Mouse (Mus musculus): ENCODE data around the gene Unc50. TPM values are rescaled to one million over a fixed set of nuclear protein-coding genes. Genes with fewer than 3 reads are reported as not detected.

Unc50 gene
- polyA plus RNA-seq, 1 experiment from 2014 or later, result 127 TPM

DNA sequence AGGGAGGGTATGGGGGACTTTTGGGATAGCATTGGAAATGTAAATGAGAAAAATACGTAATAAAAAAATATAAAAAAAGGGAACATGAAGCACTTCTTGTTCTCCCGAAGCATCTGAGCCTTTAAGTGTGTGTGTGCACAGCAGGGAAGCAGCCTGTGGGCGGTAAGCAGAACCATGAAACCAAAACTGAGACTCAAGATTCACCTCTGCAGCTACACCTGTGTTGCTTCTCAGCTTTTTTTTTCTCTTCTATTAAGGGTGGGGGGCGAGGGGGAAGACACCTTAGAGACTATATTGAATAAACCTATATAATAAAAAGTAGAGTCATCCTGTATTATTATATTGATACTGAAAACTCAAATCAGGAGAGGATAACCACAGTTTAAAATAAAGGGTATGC lies 37.9 kb downstream of the Unc50 start:
- H3K36me3 ChIP-seq (ENCODE audit: control insufficient read depth, insufficient read depth, low read length), result no peaks in the 10 kb centered on the region
- no peak overlapping the region for H3K9ac ChIP-seq (ENCODE audit: low read depth, low read length)
- H3K4me1 ChIP-seq (ENCODE audit: control insufficient read depth, insufficient read depth, low read depth, low read length), result no peaks in the 10 kb centered on the region
- no peaks in the 10 kb centered on the region for H3K9me3 ChIP-seq (ENCODE audit: control insufficient read depth, low read length)
- no peak for ATAC-seq
- 87% methylated on average over 4 of the region's 4 CpGs for WGBS
- H3K27me3 ChIP-seq (replicated peaks; ENCODE audit: control insufficient read depth, insufficient read depth, low read length), result no peaks in the 10 kb centered on the region
- no peak overlapping the region for H3K4me2 ChIP-seq (ENCODE audit: low read length)
- no peak overlapping the region for H3K27ac ChIP-seq (ENCODE audit: low read depth, low read length)
- no peak overlapping the region for H3K4me3 ChIP-seq (ENCODE audit: low read length)

- no peaks in the 10 kb centered on the region for H3K4me1 ChIP-seq (ENCODE audit: control insufficient read depth, insufficient read depth, low read depth, low read length)
- H3K9me3 ChIP-seq (ENCODE audit: control insufficient read depth, low read length), result no peaks in the 10 kb centered on the region
- no peak overlapping the region for H3K9ac ChIP-seq (ENCODE audit: low read depth, low read length)
- WGBS, result 94% methylated on average over 5 of the region's 5 CpGs
- ATAC-seq, result no peak
- H3K36me3 ChIP-seq (ENCODE audit: control insufficient read depth, insufficient read depth, low read length), result no peaks in the 10 kb centered on the region
- no peak overlapping the region for H3K27ac ChIP-seq (ENCODE audit: low read depth, low read length)
- no peaks in the 10 kb centered on the region for H3K27me3 ChIP-seq (replicated peaks; ENCODE audit: control insufficient read depth, insufficient read depth, low read length)
- H3K4me2 ChIP-seq (ENCODE audit: low read length), result no peak overlapping the region
- H3K4me3 ChIP-seq (ENCODE audit: low read length), result no peak overlapping the region
Measured at GRCm38 (mm10) chr1:37469007-37469406, 39.1 kb downstream of the Unc50 start.

- Histone ChIP-seq H3K9ac (ENCODE audit: low read depth, low read length) (no peak overlapping the region), H3K27ac (ENCODE audit: low read depth, low read length) (no peak overlapping the region), H3K36me3 (ENCODE audit: control insufficient read depth, insufficient read depth, low read length) (no peaks in the 10 kb centered on the region), H3K4me1 (ENCODE audit: control insufficient read depth, insufficient read depth, low read depth, low read length) (no peaks in the 10 kb centered on the region), H3K4me3 (ENCODE audit: low read length) (no peak overlapping the region), H3K4me2 (ENCODE audit: low read length) (no peak overlapping the region), H3K9me3 (ENCODE audit: control insufficient read depth, low read length) (no peaks in the 10 kb centered on the region), H3K27me3 (replicated peaks; ENCODE audit: control insufficient read depth, insufficient read depth, low read length) (no peaks in the 10 kb centered on the region)
- ATAC-seq, result no peak
- 83% methylated on average over 6 of the region's 6 CpGs for WGBS
Measured at GRCm38 (mm10) chr1:37471179-37472148, 41.5 kb downstream of the Unc50 start.

DNA sequence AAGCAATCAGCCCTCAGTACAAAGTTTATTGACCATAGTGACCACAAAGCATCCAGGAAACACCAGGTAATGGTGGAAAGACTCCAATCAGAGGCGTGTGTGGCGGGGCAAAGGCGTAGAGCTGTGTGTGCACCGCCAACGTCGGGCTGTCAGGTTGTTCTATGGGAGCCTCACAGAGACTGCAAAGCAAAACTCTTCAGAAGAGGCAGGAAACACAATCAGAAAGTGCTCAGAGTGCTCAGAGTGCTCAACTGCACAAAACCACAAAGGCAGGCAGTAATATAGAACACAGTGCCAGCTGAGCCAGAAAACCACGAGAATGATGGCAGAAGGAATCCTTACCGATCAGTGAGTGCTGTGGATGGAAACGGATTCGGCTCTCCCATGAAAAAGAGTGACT lies 43.3 kb downstream of the Unc50 start:
- Histone ChIP-seq H3K36me3 (ENCODE audit: control insufficient read depth, insufficient read depth, low read length) (no peaks in the 10 kb centered on the region), H3K4me3 (ENCODE audit: low read length) (no peak overlapping the region), H3K9ac (ENCODE audit: low read depth, low read length) (no peak overlapping the region), H3K4me1 (ENCODE audit: control insufficient read depth, insufficient read depth, low read depth, low read length) (no peaks in the 10 kb centered on the region; the same call in 1 of the 2 replicates), H3K9me3 (ENCODE audit: control insufficient read depth, low read length) (no peaks in the 10 kb centered on the region), H3K27ac (ENCODE audit: low read depth, low read length) (no peak overlapping the region), H3K4me2 (ENCODE audit: low read length) (no peak overlapping the region), H3K27me3 (replicated peaks; ENCODE audit: control insufficient read depth, insufficient read depth, low read length) (no peaks in the 10 kb centered on the region)
- no peak for ATAC-seq
- WGBS, result 91% methylated on average over 10 of the region's 10 CpGs

DNA sequence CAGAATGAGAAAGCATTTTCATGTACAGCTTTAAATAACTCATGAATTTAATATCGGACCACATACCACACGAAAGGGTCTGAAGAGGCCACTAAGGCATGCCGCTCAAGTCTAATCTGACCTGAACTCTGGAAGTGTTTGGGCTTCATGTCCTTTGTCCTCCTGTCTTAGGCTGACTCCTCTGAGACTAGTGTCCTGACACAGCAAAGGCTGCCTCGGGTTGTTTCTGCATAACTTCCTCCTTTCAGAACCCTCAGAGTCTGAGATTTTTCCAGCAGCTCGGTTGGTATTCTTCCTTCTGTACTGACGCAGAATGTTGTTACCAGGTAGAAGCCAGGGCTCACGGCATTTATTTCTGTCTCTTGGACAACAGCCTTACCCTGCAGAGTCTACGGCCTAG lies 44.1 kb downstream of the Unc50 start:
- H3K9me3 ChIP-seq (ENCODE audit: control insufficient read depth, low read length), result no peaks in the 10 kb centered on the region
- no peaks in the 10 kb centered on the region for H3K36me3 ChIP-seq (ENCODE audit: control insufficient read depth, insufficient read depth, low read length)
- no peak overlapping the region for H3K9ac ChIP-seq (ENCODE audit: low read depth, low read length)
- H3K27ac ChIP-seq (ENCODE audit: low read depth, low read length), result no peak overlapping the region
- H3K4me2 ChIP-seq (ENCODE audit: low read length), result no peak overlapping the region
- H3K27me3 ChIP-seq (replicated peaks; ENCODE audit: control insufficient read depth, insufficient read depth, low read length), result no peaks in the 10 kb centered on the region
- ATAC-seq, result no peak
- WGBS, result 74% methylated on average over 8 of the region's 8 CpGs
- H3K4me3 ChIP-seq (ENCODE audit: low read length), result no peak overlapping the region
- no peaks in the 10 kb centered on the region; the same call in 1 of the 2 replicates for H3K4me1 ChIP-seq (ENCODE audit: control insufficient read depth, insufficient read depth, low read depth, low read length)

DNA sequence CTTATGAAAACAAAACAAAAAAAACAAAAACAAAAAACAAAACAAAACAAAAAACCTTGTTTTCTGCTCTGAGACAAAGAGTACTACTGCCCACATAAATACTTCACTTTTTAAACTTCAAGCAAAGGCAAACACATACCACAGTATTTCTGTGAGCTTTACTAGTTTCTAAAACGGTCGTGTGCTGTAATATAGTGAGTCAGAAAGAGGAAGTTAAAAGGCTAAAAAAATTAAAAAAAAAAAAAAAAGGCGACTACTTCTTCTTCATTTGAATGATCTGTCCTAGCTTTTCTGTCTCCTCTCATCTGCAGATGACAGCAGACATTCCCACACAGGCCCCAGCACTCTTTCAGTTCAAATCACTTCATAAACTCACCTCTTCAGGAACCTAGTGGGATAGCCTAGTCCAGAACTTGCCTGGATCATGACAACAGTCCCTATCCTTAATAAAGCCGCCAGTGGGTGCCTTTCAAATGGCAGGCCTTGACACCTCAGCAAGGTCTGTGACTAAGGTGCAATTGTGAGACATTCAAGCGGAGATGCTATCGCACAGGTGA lies 44.8 kb downstream of the Unc50 start:
- H3K4me3 ChIP-seq (ENCODE audit: low read length), result no peak overlapping the region
- 94% methylated on average over 6 of the region's 6 CpGs for WGBS

GRCm38 (mm10) chr1:37475312-37475711 lies 45.4 kb downstream of the Unc50 start:
- WGBS, result 94% methylated on average over 3 of the region's 3 CpGs
- no peaks in the 10 kb centered on the region for H3K9me3 ChIP-seq (ENCODE audit: control insufficient read depth, low read length)
- no peak overlapping the region for H3K4me2 ChIP-seq (ENCODE audit: low read length)
- ATAC-seq, result no peak
- no peaks in the 10 kb centered on the region for H3K27me3 ChIP-seq (replicated peaks; ENCODE audit: control insufficient read depth, insufficient read depth, low read length)
- H3K27ac ChIP-seq (ENCODE audit: low read depth, low read length), result no peak overlapping the region
- no peak overlapping the region for H3K9ac ChIP-seq (ENCODE audit: low read depth, low read length)
- no peaks in the 10 kb centered on the region; the same call in 1 of the 2 replicates for H3K4me1 ChIP-seq (ENCODE audit: control insufficient read depth, insufficient read depth, low read depth, low read length)
- H3K36me3 ChIP-seq (ENCODE audit: control insufficient read depth, insufficient read depth, low read length), result no peaks in the 10 kb centered on the region
- H3K4me3 ChIP-seq (ENCODE audit: low read length), result no peak overlapping the region

More for the DNA sequence above, 44.8 kb downstream of the Unc50 start:
- no peaks in the 10 kb centered on the region for H3K27me3 ChIP-seq (replicated peaks; ENCODE audit: control insufficient read depth, insufficient read depth, low read length)
- no peak overlapping the region for H3K27ac ChIP-seq (ENCODE audit: low read depth, low read length)
- no peaks in the 10 kb centered on the region for H3K9me3 ChIP-seq (ENCODE audit: control insufficient read depth, low read length)
- no peaks in the 10 kb centered on the region; the same call in 1 of the 2 replicates for H3K4me1 ChIP-seq (ENCODE audit: control insufficient read depth, insufficient read depth, low read depth, low read length)
- no peak overlapping the region for H3K9ac ChIP-seq (ENCODE audit: low read depth, low read length)
- no peak for ATAC-seq
- no peak overlapping the region for H3K4me2 ChIP-seq (ENCODE audit: low read length)
- no peaks in the 10 kb centered on the region for H3K36me3 ChIP-seq (ENCODE audit: control insufficient read depth, insufficient read depth, low read length)

- no peak for ATAC-seq
- Histone ChIP-seq H3K4me2 (ENCODE audit: low read length) (no peak overlapping the region), H3K36me3 (ENCODE audit: control insufficient read depth, insufficient read depth, low read length) (no peaks in the 10 kb centered on the region), H3K27ac (ENCODE audit: low read depth, low read length) (no peak overlapping the region), H3K4me3 (ENCODE audit: low read length) (no peak overlapping the region), H3K4me1 (ENCODE audit: control insufficient read depth, insufficient read depth, low read depth, low read length) (no peaks in the 10 kb centered on the region; the same call in 1 of the 2 replicates), H3K27me3 (replicated peaks; ENCODE audit: control insufficient read depth, insufficient read depth, low read length) (no peaks in the 10 kb centered on the region), H3K9ac (ENCODE audit: low read depth, low read length) (no peak overlapping the region), H3K9me3 (ENCODE audit: control insufficient read depth, low read length) (no peaks in the 10 kb centered on the region)
- 94% methylated on average over 5 of the region's 5 CpGs for WGBS
Measured at GRCm38 (mm10) chr1:37477250-37477649, 47.3 kb downstream of the Unc50 start.

DNA sequence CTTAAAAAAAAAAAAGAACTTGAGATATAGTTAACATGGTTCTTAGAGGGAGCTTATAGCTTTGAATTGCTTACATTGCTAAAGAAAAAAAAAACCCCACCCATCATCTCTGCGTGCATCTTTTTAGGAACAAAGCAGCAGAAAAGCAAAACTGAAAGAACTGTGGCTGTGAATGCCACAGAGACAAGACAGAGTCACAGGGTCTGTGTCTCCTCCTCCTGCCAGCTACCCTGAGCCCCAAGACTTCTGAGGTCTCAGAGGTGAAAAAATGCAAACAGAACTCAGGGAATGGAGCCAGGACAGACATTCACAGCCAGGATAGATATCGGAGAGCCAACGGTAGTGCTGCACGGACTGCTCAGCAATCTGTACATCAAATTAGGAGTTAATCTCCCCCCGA lies 48.0 kb downstream of the Unc50 start:
- no peaks in the 10 kb centered on the region for H3K9me3 ChIP-seq (ENCODE audit: control insufficient read depth, low read length)
- no peaks in the 10 kb centered on the region for H3K36me3 ChIP-seq (ENCODE audit: control insufficient read depth, insufficient read depth, low read length)
- no peak for ATAC-seq
- no peaks in the 10 kb centered on the region for H3K27me3 ChIP-seq (replicated peaks; ENCODE audit: control insufficient read depth, insufficient read depth, low read length)
- WGBS, result 64% methylated on average over 5 of the region's 5 CpGs
- no peak overlapping the region; the same call in 1 of the 2 replicates for H3K4me2 ChIP-seq (ENCODE audit: low read length)
- no peak overlapping the region for H3K27ac ChIP-seq (ENCODE audit: low read depth, low read length)
- H3K9ac ChIP-seq (ENCODE audit: low read depth, low read length), result no peak overlapping the region
- no peaks in the 10 kb centered on the region; the same call in 1 of the 2 replicates for H3K4me1 ChIP-seq (ENCODE audit: control insufficient read depth, insufficient read depth, low read depth, low read length)
- no peak overlapping the region for H3K4me3 ChIP-seq (ENCODE audit: low read length)
